Mouse (Mus musculus) thymus, postnatal 4 days (tissue): Measurements from ENCODE around the gene Aox3.

Source experiments
- DNase-seq: peaks from one replicate; pipeline ENCODE4 v3.0.0; 2021

Aox3 gene

GRCm38 (mm10) chr1:58213838-58214237 is 100.9 kb downstream of the Aox3 start:
- DNase-seq = no peak

DNA sequence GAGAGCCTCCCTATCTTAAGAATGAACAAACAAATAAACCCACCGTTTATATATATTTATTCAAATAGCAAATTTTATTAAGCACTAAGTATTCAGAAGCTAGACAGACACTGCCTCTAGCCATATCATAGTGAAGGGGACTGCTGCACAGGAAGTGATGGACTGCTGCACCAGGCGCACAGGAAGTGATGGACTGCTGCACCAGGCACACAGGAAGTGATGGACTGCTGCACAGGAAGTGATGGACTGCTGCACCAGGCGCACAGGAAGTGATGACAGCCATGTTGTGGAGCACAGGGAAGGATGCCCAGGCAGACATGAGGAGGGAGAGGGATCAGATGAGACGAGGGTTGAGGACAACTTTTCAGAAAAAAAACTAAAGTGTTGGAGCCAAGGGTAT is 102.4 kb downstream of the Aox3 start:
- DNase-seq = no peak

DNA sequence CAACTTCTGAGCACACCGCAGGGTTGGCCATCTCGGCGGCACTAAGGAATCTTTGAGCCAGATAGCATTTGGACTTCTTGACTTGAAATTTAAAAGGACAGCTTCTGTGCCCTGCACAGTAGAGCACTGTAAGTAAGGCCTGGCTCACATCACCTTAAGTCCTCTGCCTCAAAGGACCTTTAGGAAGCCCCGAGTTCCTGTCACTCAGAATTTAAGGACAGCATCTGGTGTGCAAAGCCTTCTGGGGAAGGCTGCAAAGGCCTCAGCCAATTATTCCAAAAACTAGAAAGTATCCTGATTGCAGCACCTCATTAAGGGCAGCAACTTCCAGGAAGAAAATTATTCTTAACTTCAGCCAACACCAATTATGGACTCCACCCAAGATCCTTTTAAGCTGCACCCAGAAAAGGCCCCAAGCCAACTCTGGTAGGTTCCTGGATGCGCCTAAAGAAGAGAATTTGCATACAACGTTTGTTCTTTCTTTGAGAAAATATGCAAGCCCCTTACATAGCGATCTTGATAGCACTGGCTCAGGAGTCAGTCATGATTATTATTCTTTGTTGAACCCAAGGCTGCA is 103.1 kb downstream of the Aox3 start:
- no peak for DNase-seq

DNA sequence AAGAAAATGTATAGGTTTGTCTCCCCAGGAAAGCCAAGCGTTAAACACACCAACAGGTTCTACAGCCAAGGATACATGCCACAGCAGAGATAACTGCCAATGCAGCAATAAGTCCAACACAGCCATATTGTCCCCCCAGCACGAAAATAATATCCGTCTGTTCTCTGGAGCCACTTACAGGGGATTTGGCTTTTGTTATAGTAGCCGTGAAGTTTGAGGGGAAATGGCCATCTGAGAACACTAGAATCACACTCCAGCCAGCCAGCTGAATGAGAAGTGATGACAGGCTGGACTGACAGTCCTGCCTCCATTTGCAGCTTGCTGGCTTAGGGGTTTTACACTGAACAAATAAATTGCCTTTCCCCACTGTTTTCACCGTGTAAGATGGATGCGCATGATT is 108.1 kb downstream of the Aox3 start:
- no peak for DNase-seq

DNA sequence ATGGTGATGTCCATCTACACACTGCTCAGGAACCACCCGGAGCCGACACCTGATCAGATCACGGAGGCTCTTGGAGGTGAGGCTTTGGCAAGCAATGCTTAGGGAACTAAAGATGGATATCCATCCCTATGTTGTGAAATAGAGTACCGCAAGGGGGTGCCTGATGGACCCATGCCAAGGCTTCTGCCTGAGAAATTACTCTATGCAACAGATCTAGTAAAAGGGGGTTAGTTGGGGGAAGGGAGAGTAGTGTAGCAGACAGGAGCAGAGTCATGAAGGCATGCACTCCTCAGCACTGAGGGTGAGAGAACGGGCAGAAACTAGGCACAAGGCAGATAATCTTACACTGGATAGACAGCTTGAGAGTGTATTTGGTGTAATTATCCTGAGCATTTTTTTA is 108.9 kb downstream of the Aox3 start:
- DNase-seq = no peak

- no peak for DNase-seq
Observed at GRCm38 (mm10) chr1:58228086-58228485, 115.2 kb downstream of the Aox3 start.

DNA sequence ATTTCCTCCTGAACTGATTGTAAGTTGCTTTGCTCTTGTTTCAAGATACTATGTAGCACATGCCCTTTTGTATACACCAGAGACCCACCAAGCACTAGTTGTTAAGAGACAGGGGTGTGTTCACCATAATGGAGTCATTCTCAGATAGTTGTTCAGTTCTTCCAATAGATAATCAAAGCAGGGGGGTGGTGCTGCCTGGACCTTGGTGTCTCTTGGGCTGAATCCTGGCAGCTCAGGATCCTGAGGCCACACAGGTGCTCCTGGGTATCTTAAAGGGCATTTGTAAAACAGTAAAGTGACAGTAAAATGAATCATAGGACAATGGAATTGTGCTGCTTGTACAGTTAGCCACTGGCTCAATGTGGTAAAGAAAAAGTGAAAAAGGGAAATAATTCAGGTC is 116.0 kb downstream of the Aox3 start:
- no peak for DNase-seq

DNA sequence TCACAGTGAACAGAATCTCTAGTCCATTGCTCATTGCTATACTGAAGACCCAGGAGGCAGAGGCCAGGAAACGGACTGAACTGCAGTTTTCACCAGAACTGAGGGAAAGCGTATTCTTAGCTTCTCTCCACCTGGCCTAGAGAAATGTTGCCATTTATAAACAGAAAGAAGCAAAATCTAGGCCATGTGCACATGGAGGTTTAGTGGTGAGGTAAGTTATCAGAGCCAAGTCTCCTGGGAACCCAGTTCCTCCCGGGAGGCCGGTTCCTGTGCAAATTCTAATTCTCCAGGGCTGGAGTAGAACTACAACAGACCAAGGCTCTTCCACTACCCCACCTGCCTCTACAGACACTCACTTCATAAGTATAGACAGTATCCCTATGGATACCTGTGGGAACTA is 116.8 kb downstream of the Aox3 start:
- no peak for DNase-seq

GRCm38 (mm10) chr1:58230542-58230941 is 117.6 kb downstream of the Aox3 start:
- DNase-seq = no peak

DNA sequence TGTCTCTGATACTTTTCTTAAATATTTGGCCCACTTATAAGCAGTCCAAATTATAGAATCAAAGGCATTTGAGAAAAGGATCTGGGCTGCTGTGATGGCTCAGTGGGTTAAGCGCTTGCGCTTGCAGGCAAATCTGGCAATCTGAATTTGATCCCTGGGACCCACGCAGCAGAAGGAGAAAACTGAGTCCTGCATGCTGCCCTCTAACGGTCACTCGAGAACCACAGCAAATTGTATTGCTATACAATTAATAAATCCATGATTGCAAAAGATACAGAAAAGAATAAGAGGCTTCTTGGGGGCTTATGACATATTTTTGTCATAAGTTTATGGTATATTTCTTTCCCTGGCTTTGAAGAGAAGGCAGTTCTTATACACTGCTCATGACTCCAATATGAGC is 122.5 kb downstream of the Aox3 start:
- DNase-seq = peak; percentile 17

- no peak for DNase-seq
Observed at GRCm38 (mm10) chr1:58237527-58238299, 124.8 kb downstream of the Aox3 start.

DNA sequence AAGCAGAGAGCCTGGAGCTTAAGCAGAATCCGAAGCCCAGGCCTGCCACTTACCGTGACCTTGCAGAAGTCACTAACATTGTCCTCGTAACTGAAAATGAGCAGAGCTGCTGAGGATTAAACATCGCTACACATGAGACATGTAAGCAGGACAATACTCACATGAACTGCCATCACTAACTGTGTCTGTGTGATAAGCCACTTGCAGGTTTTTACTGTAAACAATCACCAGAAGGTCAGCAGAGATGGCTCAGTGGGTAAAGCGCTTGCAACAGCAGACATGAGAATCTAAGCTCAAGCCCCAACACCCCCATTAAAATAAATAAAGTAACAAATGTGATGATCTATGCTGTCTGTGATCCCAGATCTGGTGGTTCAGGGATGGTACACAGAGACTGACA is 125.5 kb downstream of the Aox3 start:
- no peak for DNase-seq

- DNase-seq = no peak
Observed at GRCm38 (mm10) chr1:58238961-58239360, 126.0 kb downstream of the Aox3 start.

DNA sequence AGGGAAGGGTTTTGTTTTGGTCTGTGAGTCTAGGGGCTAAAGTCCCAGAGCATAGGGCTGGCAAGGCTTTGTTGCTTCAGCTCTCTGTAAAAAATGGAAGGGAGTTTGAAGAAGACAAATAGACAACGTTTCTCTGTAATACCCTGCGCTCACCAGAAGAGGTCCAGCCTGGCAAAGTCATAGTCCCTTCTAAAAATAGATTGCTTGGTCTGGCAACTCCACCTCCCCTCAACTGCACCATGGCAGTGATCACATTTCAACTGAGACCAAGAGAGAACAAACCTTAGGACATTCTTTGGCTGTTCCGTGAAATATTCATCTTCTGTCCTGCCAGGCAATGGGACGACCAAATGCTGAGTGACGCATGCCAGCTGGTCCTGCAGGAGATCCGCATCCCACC is 127.4 kb downstream of the Aox3 start:
- DNase-seq = no peak

- DNase-seq = no peak
Observed at GRCm38 (mm10) chr1:58244487-58244886, 131.6 kb downstream of the Aox3 start.

DNA sequence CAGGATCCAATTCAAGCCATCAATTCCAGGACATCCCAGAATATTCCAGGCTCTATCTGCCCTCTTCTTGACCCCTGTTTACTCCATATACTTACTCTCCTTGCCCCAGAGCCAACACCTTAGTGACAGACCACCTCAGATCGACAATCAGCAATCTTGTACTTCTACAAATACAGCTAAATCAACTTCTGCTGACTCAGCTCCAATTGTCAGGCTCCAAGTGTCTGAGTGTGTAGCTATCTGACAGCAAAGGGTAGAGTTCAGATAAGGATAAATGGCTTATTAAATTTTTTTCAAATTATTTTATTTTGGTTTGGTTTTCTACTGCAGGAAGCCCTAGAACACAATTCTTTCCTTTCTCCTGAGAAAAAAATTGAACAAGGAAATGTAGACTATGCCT is 135.6 kb downstream of the Aox3 start:
- DNase-seq = no peak
